Mouse (Mus musculus): ENCODE results near the gene Wdr66. TPM values are rescaled to one million over a fixed set of nuclear protein-coding genes. Genes with fewer than 3 reads are reported as not detected.

Wdr66 gene
- polyA plus RNA-seq, 1 experiment from 2014 or later, result 6.8 TPM

GRCm38 (mm10) chr5:123309816-123310215 lies 57.9 kb downstream of the Wdr66 start:
- DNase-seq (ENCODE audit: low spot score) (no peak), ATAC-seq (replicated peaks; ENCODE audit: insufficient number of reproducible peaks, low FRiP score, low TSS enrichment, low read depth) (no peak)
- peaks cover 2% of the 10 kb centered on the region; the same call in 1 of the 2 replicates for H3K4me1 ChIP-seq (ENCODE audit: control insufficient read depth, insufficient read depth, low read length)
- no peak overlapping the region for H3K4me2 ChIP-seq (ENCODE audit: low read depth, low read length)
- WGBS, result 43% methylated on average over 10 of the region's 10 CpGs
- no peak overlapping the region for H3K4me3 ChIP-seq (ENCODE audit: low read depth, low read length)
- H3K9ac ChIP-seq (replicated peaks; ENCODE audit: low read length), result no peak overlapping the region
- no peaks in the 10 kb centered on the region for H3K9me3 ChIP-seq (replicated peaks; ENCODE audit: control insufficient read depth, low read length)
- H3K27me3 ChIP-seq (ENCODE audit: control insufficient read depth, insufficient read depth, low read length), result no peaks in the 10 kb centered on the region
- no peaks in the 10 kb centered on the region for H3K36me3 ChIP-seq (replicated peaks; ENCODE audit: control insufficient read depth, insufficient read depth, low read depth, low read length)
- no peak overlapping the region for H3K27ac ChIP-seq (replicated peaks; ENCODE audit: low read depth, low read length)

GRCm38 (mm10) chr5:123310221-123310620 lies 58.3 kb downstream of the Wdr66 start:
- H3K27ac ChIP-seq (replicated peaks; ENCODE audit: low read depth, low read length), result no peak overlapping the region
- no peaks in the 10 kb centered on the region for H3K36me3 ChIP-seq (replicated peaks; ENCODE audit: control insufficient read depth, insufficient read depth, low read depth, low read length)
- H3K27me3 ChIP-seq (ENCODE audit: control insufficient read depth, insufficient read depth, low read length), result no peaks in the 10 kb centered on the region
- H3K4me1 ChIP-seq (ENCODE audit: control insufficient read depth, insufficient read depth, low read length), result peaks cover 2% of the 10 kb centered on the region
- ATAC-seq (replicated peaks; ENCODE audit: insufficient number of reproducible peaks, low FRiP score, low TSS enrichment, low read depth) (no peak), DNase-seq (ENCODE audit: low spot score) (no peak)
- WGBS, result 55% methylated on average over 7 of the region's 7 CpGs
- no peaks in the 10 kb centered on the region for H3K9me3 ChIP-seq (replicated peaks; ENCODE audit: control insufficient read depth, low read length)
- H3K4me2 ChIP-seq (ENCODE audit: low read depth, low read length), result no peak overlapping the region
- no peak overlapping the region for H3K9ac ChIP-seq (replicated peaks; ENCODE audit: low read length)
- H3K4me3 ChIP-seq (ENCODE audit: low read depth, low read length), result no peak overlapping the region

GRCm38 (mm10) chr5:123313058-123313630 lies 61.2 kb downstream of the Wdr66 start:
- 71% methylated on average over 12 of the region's 12 CpGs for WGBS
- H3K9ac ChIP-seq (replicated peaks; ENCODE audit: low read length), result no peak overlapping the region
- no peak overlapping the region for H3K4me2 ChIP-seq (ENCODE audit: low read depth, low read length)
- no peak overlapping the region for H3K4me3 ChIP-seq (ENCODE audit: low read depth, low read length)
- DNase-seq (ENCODE audit: low spot score), result no peak
- no peaks in the 10 kb centered on the region for H3K27me3 ChIP-seq (ENCODE audit: control insufficient read depth, insufficient read depth, low read length)
- peaks cover 2% of the 10 kb centered on the region for H3K4me1 ChIP-seq (ENCODE audit: control insufficient read depth, insufficient read depth, low read length)
- H3K27ac ChIP-seq (replicated peaks; ENCODE audit: low read depth, low read length), result no peak overlapping the region
- no peaks in the 10 kb centered on the region for H3K36me3 ChIP-seq (replicated peaks; ENCODE audit: control insufficient read depth, insufficient read depth, low read depth, low read length)
- H3K9me3 ChIP-seq (replicated peaks; ENCODE audit: control insufficient read depth, low read length), result no peaks in the 10 kb centered on the region
- no peak for ATAC-seq (replicated peaks; ENCODE audit: insufficient number of reproducible peaks, low FRiP score, low TSS enrichment, low read depth)

- peaks cover 2% of the 10 kb centered on the region for H3K4me1 ChIP-seq (ENCODE audit: control insufficient read depth, insufficient read depth, low read length)
- no peak overlapping the region for H3K27ac ChIP-seq (replicated peaks; ENCODE audit: low read depth, low read length)
- no peak for DNase-seq (ENCODE audit: low spot score)
- 53% methylated on average over 11 of the region's 11 CpGs for WGBS
- no peaks in the 10 kb centered on the region for H3K9me3 ChIP-seq (replicated peaks; ENCODE audit: control insufficient read depth, low read length)
- no peak overlapping the region for H3K4me3 ChIP-seq (ENCODE audit: low read depth, low read length)
- H3K36me3 ChIP-seq (replicated peaks; ENCODE audit: control insufficient read depth, insufficient read depth, low read depth, low read length), result no peaks in the 10 kb centered on the region
- ATAC-seq (replicated peaks; ENCODE audit: insufficient number of reproducible peaks, low FRiP score, low TSS enrichment, low read depth), result no peak
- H3K27me3 ChIP-seq (ENCODE audit: control insufficient read depth, insufficient read depth, low read length), result no peaks in the 10 kb centered on the region
- no peak overlapping the region for H3K9ac ChIP-seq (replicated peaks; ENCODE audit: low read length)
- no peak overlapping the region for H3K4me2 ChIP-seq (ENCODE audit: low read depth, low read length)
Measured at GRCm38 (mm10) chr5:123313851-123314380, 62.0 kb downstream of the Wdr66 start.

- Histone ChIP-seq H3K4me3 (ENCODE audit: low read depth, low read length) (no peak overlapping the region), H3K27ac (replicated peaks; ENCODE audit: low read depth, low read length) (no peak overlapping the region), H3K4me2 (ENCODE audit: low read depth, low read length) (no peak overlapping the region), H3K9ac (replicated peaks; ENCODE audit: low read length) (no peak overlapping the region), H3K36me3 (replicated peaks; ENCODE audit: control insufficient read depth, insufficient read depth, low read depth, low read length) (no peaks in the 10 kb centered on the region), H3K27me3 (ENCODE audit: control insufficient read depth, insufficient read depth, low read length) (no peaks in the 10 kb centered on the region), H3K4me1 (ENCODE audit: control insufficient read depth, insufficient read depth, low read length) (no peaks in the 10 kb centered on the region; the same call in none of the 2 replicates), H3K9me3 (replicated peaks; ENCODE audit: control insufficient read depth, low read length) (no peaks in the 10 kb centered on the region)
- DNase-seq (ENCODE audit: low spot score) (peak; percentile 36), ATAC-seq (replicated peaks; ENCODE audit: insufficient number of reproducible peaks, low FRiP score, low TSS enrichment, low read depth) (no peak)
- 34% methylated on average over 9 of the region's 10 CpGs for WGBS
Measured at GRCm38 (mm10) chr5:123315219-123315866, 63.4 kb downstream of the Wdr66 start.

- no peak overlapping the region for H3K4me2 ChIP-seq (ENCODE audit: low read depth, low read length)
- no peaks in the 10 kb centered on the region for H3K27me3 ChIP-seq (ENCODE audit: control insufficient read depth, insufficient read depth, low read length)
- H3K9me3 ChIP-seq (replicated peaks; ENCODE audit: control insufficient read depth, low read length), result no peaks in the 10 kb centered on the region
- H3K36me3 ChIP-seq (replicated peaks; ENCODE audit: control insufficient read depth, insufficient read depth, low read depth, low read length), result no peaks in the 10 kb centered on the region
- H3K4me1 ChIP-seq (ENCODE audit: control insufficient read depth, insufficient read depth, low read length), result no peaks in the 10 kb centered on the region; the same call in none of the 2 replicates
- no peak for ATAC-seq (replicated peaks; ENCODE audit: insufficient number of reproducible peaks, low FRiP score, low TSS enrichment, low read depth)
- H3K9ac ChIP-seq (replicated peaks; ENCODE audit: low read length), result no peak overlapping the region
- WGBS, result 25% methylated on average over 6 of the region's 6 CpGs
- H3K4me3 ChIP-seq (ENCODE audit: low read depth, low read length), result no peak overlapping the region
- no peak overlapping the region for H3K27ac ChIP-seq (replicated peaks; ENCODE audit: low read depth, low read length)
- DNase-seq (ENCODE audit: low spot score), result peak; percentile 62
Measured at GRCm38 (mm10) chr5:123317992-123318391, 66.1 kb downstream of the Wdr66 start.

GRCm38 (mm10) chr5:123320136-123320535 lies 68.2 kb downstream of the Wdr66 start:
- Histone ChIP-seq H3K27ac (replicated peaks; ENCODE audit: low read depth, low read length) (no peak overlapping the region), H3K4me3 (ENCODE audit: low read depth, low read length) (no peak overlapping the region), H3K9ac (replicated peaks; ENCODE audit: low read length) (no peak overlapping the region), H3K9me3 (replicated peaks; ENCODE audit: control insufficient read depth, low read length) (no peaks in the 10 kb centered on the region), H3K4me2 (ENCODE audit: low read depth, low read length) (no peak overlapping the region), H3K27me3 (ENCODE audit: control insufficient read depth, insufficient read depth, low read length) (no peaks in the 10 kb centered on the region), H3K4me1 (ENCODE audit: control insufficient read depth, insufficient read depth, low read length) (no peaks in the 10 kb centered on the region; the same call in none of the 2 replicates), H3K36me3 (replicated peaks; ENCODE audit: control insufficient read depth, insufficient read depth, low read depth, low read length) (no peaks in the 10 kb centered on the region)
- ATAC-seq (replicated peaks; ENCODE audit: insufficient number of reproducible peaks, low FRiP score, low TSS enrichment, low read depth), result no peak
- WGBS, result 94% methylated on average over 3 of the region's 3 CpGs
- DNase-seq (ENCODE audit: low spot score), result no peak

GRCm38 (mm10) chr5:123324242-123324641 lies 72.3 kb downstream of the Wdr66 start:
- no peak overlapping the region for H3K4me2 ChIP-seq (ENCODE audit: low read depth, low read length)
- H3K27ac ChIP-seq (replicated peaks; ENCODE audit: low read depth, low read length), result no peak overlapping the region
- no peak overlapping the region for H3K9ac ChIP-seq (replicated peaks; ENCODE audit: low read length)
- H3K4me3 ChIP-seq (ENCODE audit: low read depth, low read length), result no peak overlapping the region
- peak; percentile 46 for DNase-seq (ENCODE audit: low spot score)
- no peaks in the 10 kb centered on the region; the same call in 1 of the 2 replicates for H3K4me1 ChIP-seq (ENCODE audit: control insufficient read depth, insufficient read depth, low read length)
- H3K9me3 ChIP-seq (replicated peaks; ENCODE audit: control insufficient read depth, low read length), result no peaks in the 10 kb centered on the region
- no peaks in the 10 kb centered on the region for H3K36me3 ChIP-seq (replicated peaks; ENCODE audit: control insufficient read depth, insufficient read depth, low read depth, low read length)
- H3K27me3 ChIP-seq (ENCODE audit: control insufficient read depth, insufficient read depth, low read length), result no peaks in the 10 kb centered on the region
- peak; percentile 78 for ATAC-seq (replicated peaks; ENCODE audit: insufficient number of reproducible peaks, low FRiP score, low TSS enrichment, low read depth)
- WGBS, result 27% methylated on average over 15 of the region's 15 CpGs

All from embryonic facial prominence, embryonic 11.5 days (tissue).